15 mouse cellular contexts compared by ENCODE assay signal in the genomic region with DNA sequence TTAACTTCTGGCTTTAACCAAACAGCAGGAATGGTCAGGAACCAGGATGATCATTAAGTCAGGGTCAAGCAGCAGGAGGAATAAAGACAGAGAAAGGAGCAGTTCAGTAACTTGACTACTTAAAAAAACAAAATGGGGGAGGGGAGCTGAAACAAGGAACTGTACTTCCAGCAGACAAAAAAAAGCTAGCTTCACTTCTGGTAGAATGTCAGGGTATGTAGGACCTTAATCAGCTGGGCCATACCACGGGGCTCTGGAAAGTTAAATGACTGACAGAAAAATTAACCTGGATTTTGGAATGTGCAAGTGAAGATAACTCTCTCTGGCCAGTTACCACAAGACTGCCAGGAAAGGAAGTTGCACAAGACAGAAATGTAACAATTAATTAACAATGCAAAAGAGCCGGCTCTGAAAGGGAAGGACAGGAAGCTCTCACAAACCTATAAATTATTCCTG. TPM values are rescaled to one million over a fixed set of nuclear protein-coding genes. Genes with fewer than 3 reads are reported as not detected.
DNase-seq lines count a peak whose midpoint lies in the region; ATAC-seq and TF ChIP-seq lines count a peak whose summit lies in the region.
"Had no signal": no experiment of that assay in that cellular context is flagged by ENCODE, and none has a peak within 500 bp of the region (broad histone marks: within the 10 kb centered on the region; RNA-seq: fewer than 3 reads in every experiment).

No protein-coding gene starts in this region.

- intact Hi-C loops in heart, adult 2 months (cut with DNase I) = no loop called here

- no peaks in the 10 kb centered on the region for H3K9me3 ChIP-seq in heart, embryonic 13.5 days
- H3K9me3 ChIP-seq in limb, embryonic 10.5 days (replicated peaks) = no peaks in the 10 kb centered on the region
- H3K9me3 ChIP-seq: embryonic facial prominence, embryonic 12.5 days; forebrain, embryonic 15.5 days had no signal

- no peak overlapping the region for H3K4me3 ChIP-seq in heart, embryonic 13.5 days
- no peak overlapping the region for H3K4me3 ChIP-seq in heart, adult 2 months
- no peak overlapping the region for H3K4me3 ChIP-seq in limb, embryonic 10.5 days
- H3K4me3 ChIP-seq in cerebellum, adult 2 months (replicated peaks; ENCODE audit: insufficient read depth, low read depth, low read length) = no peak overlapping the region
- H3K4me3 ChIP-seq: embryonic facial prominence, embryonic 12.5 days; forebrain, embryonic 15.5 days; hindbrain, embryonic 13.5 days; layer of hippocampus, adult 2 months had no signal

- peak overlapping the region; percentile 17; the same call in 1 of the 2 replicates for H3K27ac ChIP-seq in heart, embryonic 13.5 days (replicated peaks)
- no peak overlapping the region for H3K27ac ChIP-seq in heart, adult 2 months
- peak overlapping the region; percentile 58 for H3K27ac ChIP-seq in limb, embryonic 10.5 days
- H3K27ac ChIP-seq in cerebellum, adult 2 months (ENCODE audit: insufficient read depth, low read length) = no peak overlapping the region
- H3K27ac ChIP-seq: embryonic facial prominence, embryonic 12.5 days; forebrain, embryonic 15.5 days; hindbrain, embryonic 13.5 days; layer of hippocampus, adult 2 months had no signal

- H3K36me3 ChIP-seq in heart, embryonic 13.5 days = no peaks in the 10 kb centered on the region
- H3K36me3 ChIP-seq in heart, adult 2 months (ENCODE audit: control insufficient read depth, insufficient read depth, low read length) = peaks cover 6% of the 10 kb centered on the region
- H3K36me3 ChIP-seq in limb, embryonic 10.5 days = no peaks in the 10 kb centered on the region
- H3K36me3 ChIP-seq: embryonic facial prominence, embryonic 12.5 days; forebrain, embryonic 15.5 days; hindbrain, embryonic 13.5 days had no signal

- no peak overlapping the region for H3K9ac ChIP-seq in heart, embryonic 13.5 days
- H3K9ac ChIP-seq in heart, adult 2 months (ENCODE audit: low read depth, low read length) = no peak overlapping the region
- H3K9ac ChIP-seq: embryonic facial prominence, embryonic 12.5 days; forebrain, embryonic 15.5 days; hindbrain, embryonic 13.5 days had no signal

- DNase-seq in heart, adult 2 months = no peak
- DNase-seq in A20 (ENCODE audit: low read depth, low spot score) = peak; percentile 10
- DNase-seq in limb, embryonic 10.5 days (ENCODE audit: low spot score) = no peak
- DNase-seq in cerebellum, adult 2 months = no peak
- DNase-seq in cerebellum, adult 9-10 months = no peak
- DNase-seq: left cerebral cortex, postnatal 4 days; lung, adult 18-20 months; spleen, adult 18-20 months had no signal

- H3K4me1 ChIP-seq in heart, embryonic 13.5 days = peaks cover 58% of the 10 kb centered on the region
- peaks cover 11% of the 10 kb centered on the region for H3K4me1 ChIP-seq in heart, adult 2 months (ENCODE audit: control insufficient read depth, insufficient read depth, low read length)
- peaks cover 15% of the 10 kb centered on the region for H3K4me1 ChIP-seq in limb, embryonic 10.5 days
- no peaks in the 10 kb centered on the region for H3K4me1 ChIP-seq in cerebellum, adult 2 months (ENCODE audit: control insufficient read depth, insufficient read depth, low read length)
- H3K4me1 ChIP-seq: forebrain, embryonic 15.5 days; hindbrain, embryonic 13.5 days had no signal

- no peak for TF ChIP-seq CTCF in heart, adult 2 months (IDR thresholded peaks at IDR 0.05)
- TF ChIP-seq CTCF in cerebellum, adult 2 months (IDR thresholded peaks at IDR 0.05; ENCODE audit: borderline replicate concordance, insufficient read depth, low read depth, low read length) = no peak

- H3K27me3 ChIP-seq in heart, embryonic 13.5 days (replicated peaks) = no peaks in the 10 kb centered on the region
- H3K27me3 ChIP-seq in heart, adult 2 months (ENCODE audit: control insufficient read depth, insufficient read depth, low read length) = no peaks in the 10 kb centered on the region
- H3K27me3 ChIP-seq in limb, embryonic 10.5 days (ENCODE audit: low read depth, poor library complexity, severe bottlenecking) = 0 out of 2 replicates have a peak, but pooled peaks cover under 1% of the 10 kb centered on the region
- H3K27me3 ChIP-seq in cerebellum, adult 2 months (ENCODE audit: control insufficient read depth, insufficient read depth, low read length) = no peaks in the 10 kb centered on the region
- H3K27me3 ChIP-seq: embryonic facial prominence, embryonic 12.5 days; forebrain, embryonic 15.5 days; hindbrain, embryonic 13.5 days had no signal

- ATAC-seq in heart, embryonic 13.5 days (ENCODE audit: extremely low read depth, insufficient number of reproducible peaks, low FRiP score, low TSS enrichment) = no peak
- peak; percentile 79 for ATAC-seq in common myeloid progenitor, adult 5-6 weeks (replicated peaks; ENCODE audit: low read depth, poor library complexity, severe bottlenecking)
- ATAC-seq in erythroblast, adult 5-6 weeks (replicated peaks; ENCODE audit: low FRiP score, poor library complexity, severe bottlenecking) = no peak
- ATAC-seq: forebrain, embryonic 15.5 days had no signal

- TF ChIP-seq POLR2A in heart, adult 2 months (IDR thresholded peaks at IDR 0.05; ENCODE audit: insufficient read depth, low read depth, low read length) = no peak
- no peak for TF ChIP-seq POLR2A in cerebellum, adult 2 months (IDR thresholded peaks at IDR 0.05; ENCODE audit: borderline replicate concordance, insufficient read depth, low read length)

- H3K4me2 ChIP-seq in heart, embryonic 13.5 days = no peak overlapping the region
- H3K4me2 ChIP-seq: embryonic facial prominence, embryonic 12.5 days; forebrain, embryonic 15.5 days; hindbrain, embryonic 13.5 days had no signal

- 19% methylated on average over 2 of the region's 2 CpGs for WGBS in heart, embryonic 13.5 days
- WGBS in heart, adult 2 months = 23% methylated on average over 2 of the region's 2 CpGs
- 28% methylated on average over 2 of the region's 2 CpGs for WGBS in limb, embryonic 10.5 days
- 69% methylated on average over 2 of the region's 2 CpGs for WGBS in cerebellum, adult 2 months

- no peak for TF ChIP-seq EP300 in heart, adult 2 months (IDR thresholded peaks at IDR 0.05; ENCODE audit: insufficient read depth, low read depth, low read length)

- H3K79me2 ChIP-seq in heart, adult 2 months (replicated peaks; ENCODE audit: control insufficient read depth, insufficient read depth, low read length) = no peaks in the 10 kb centered on the region

RNA-seq across cellular contexts. Expression of gene Spred1, which starts 28.2 kb away (rescaled TPM):
- 3.8 and 5.7 TPM in 2 replicates for polyA plus RNA-seq in heart, embryonic 13.5 days (2015; fragmentation: Nextera tagmentation; extraction: Ambion mirVana)
- total RNA-seq in heart, adult 2 months (2021) = 10 to 100 TPM; 14.0 to 15.6 TPM
- 3.7 and 7.5 TPM in 2 replicates for polyA plus RNA-seq in heart, adult 2 months (2012; rRNA removed)
- total RNA-seq in common myeloid progenitor, adult 5-6 weeks (2017) = 44.4 and 47.9 TPM in 2 replicates
- polyA plus RNA-seq in limb, embryonic 10.5 days (2016; fragmentation: Nextera tagmentation; extraction: Ambion mirVana) = 14.9 and 17.1 TPM in 2 replicates
- 32.1 and 33.9 TPM in 2 replicates for polyA plus RNA-seq in cerebellum, adult 2 months (2012; rRNA removed)
- 3.1 and 4.2 TPM in 2 replicates for total RNA-seq in erythroblast, adult 5-6 weeks (2015; ENCODE audit: low replicate concordance)
- total RNA-seq in erythroblast, adult 5-6 weeks (2017; ENCODE audit: low replicate concordance) = 3.2 and 6.8 TPM in 2 replicates

Comparison
In these comparisons a context has a peak if more than half of its experiments do, and no peak if none do; other contexts are left out.
1. H3K27ac ChIP-seq: peak in heart, embryonic 13.5 days (single experiment) and limb, embryonic 10.5 days (single experiment); none in heart, adult 2 months (single experiment) and cerebellum, adult 2 months (single experiment).